Mouse (Mus musculus) kidney, postnatal 0 days (tissue): ENCODE data around the gene Gm3532. TPM values are rescaled to one million over a fixed set of nuclear protein-coding genes. Genes with fewer than 3 reads are reported as not detected.
"Not testable (repeated sequence)": the region's sequence is repeated elsewhere in the genome, so short reads cannot be mapped to it uniquely, and the experiment has no call there.

Experiments
- ATAC-seq: fragments of 200-750 bp; cut with Nextera tagmentation; replicated peaks from 2 replicates; pipeline ENCODE4 v1.8.0; 2017; ENCODE audit warnings: low read depth, moderate number of reproducible peaks, moderate TSS enrichment, moderate library complexity; ENCODE audit not compliant: low FRiP score
- DNase-seq: peaks from one replicate; pipeline ENCODE4 v3.0.0-alpha.2; 2016; ENCODE audit warnings: low spot score
- H3K27ac ChIP-seq: fragments of 300-500 bp; sonication (generic); 2 replicates; pipeline ENCODE4 v1.5.1; 2014; ENCODE audit warnings: mild to moderate bottlenecking
- H3K27me3 ChIP-seq: fragments of 300-500 bp; sonication (generic); 2 replicates; pipeline ENCODE4 v1.6.1; 2014; ENCODE audit warnings: low read length, mixed read lengths; ENCODE audit not compliant: insufficient read depth
- H3K36me3 ChIP-seq: fragments of 300-500 bp; sonication (generic); 2 replicates; pipeline ENCODE4 v1.6.1; 2014; ENCODE audit warnings: low read length, mixed read lengths; ENCODE audit not compliant: insufficient read depth
- H3K4me1 ChIP-seq: fragments of 300-500 bp; sonication (generic); replicated peaks from 2 replicates; pipeline ENCODE4 v1.6.1; 2014; ENCODE audit warnings: antibody characterized with exemption, low read length, mixed read lengths; ENCODE audit not compliant: insufficient read depth
- H3K4me2 ChIP-seq: fragments of 300-500 bp; sonication (generic); 2 replicates; pipeline ENCODE4 v1.6.1; 2014; ENCODE audit warnings: mild to moderate bottlenecking, low read length, moderate library complexity, mixed read lengths
- H3K4me3 ChIP-seq: fragments of 300-500 bp; sonication (generic); replicated peaks from 2 replicates; pipeline ENCODE4 v1.5.1; 2014; ENCODE audit warnings: low read depth, low read length
- H3K9ac ChIP-seq: fragments of 300-500 bp; sonication (generic); 2 replicates; pipeline ENCODE4 v1.6.1; 2014; ENCODE audit warnings: low read depth, low read length
- H3K9me3 ChIP-seq: fragments of 300-500 bp; sonication (generic); replicated peaks from 2 replicates; pipeline ENCODE4 v1.6.1; 2016; ENCODE audit warnings: low read length, inconsistent platforms, mixed read lengths
- WGBS: fragments of 180-500 bp; shearing (Covaris S2); extraction: QIAGEN DNeasy Blood & Tissue Kit; methylation state at CpG from one replicate; pipeline ENCODE4 v1.1.7; 2014; 5-methylcytosine and 5-hydroxymethylcytosine counted together
- polyA plus RNA-seq: library from polyadenylated mRNA; unstranded; fragments of >200 nt; fragmentation: Nextera tagmentation; extraction: Ambion mirVana; gene quantifications from 2 replicates; pipeline ENCODE4 v1.2.1, GENCODE M21; 2015

The Gm3532 gene
- not detected in 2 replicates for polyA plus RNA-seq

DNA sequence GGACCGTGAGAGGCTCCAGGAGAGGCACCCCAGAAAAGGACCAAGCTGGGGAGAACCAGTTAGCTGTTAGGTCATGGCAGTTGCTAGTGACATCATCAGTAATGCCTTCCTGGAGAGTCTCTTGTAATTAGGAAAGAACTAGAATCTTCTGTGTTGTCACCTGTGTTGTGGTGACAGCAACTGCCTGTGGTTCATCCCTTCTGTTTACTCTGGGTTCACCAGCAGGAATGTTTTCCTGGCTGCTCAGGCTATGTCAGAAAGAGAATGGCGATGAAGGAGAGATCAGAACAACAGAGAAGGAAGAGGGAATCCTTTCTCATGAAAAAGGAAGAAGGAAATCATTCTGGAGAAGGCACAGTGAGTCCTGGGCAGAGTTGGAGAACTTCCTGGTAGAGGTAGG lies at the start of gene Gm3532:
Gene Gm3532 (plus strand): TSS at position 301 of the 400 bp plus-strand sequence.
- WGBS, result no CpG with 5 or more reads among the region's 2 CpGs
- H3K4me1 ChIP-seq, result not testable (repeated sequence)

DNA sequence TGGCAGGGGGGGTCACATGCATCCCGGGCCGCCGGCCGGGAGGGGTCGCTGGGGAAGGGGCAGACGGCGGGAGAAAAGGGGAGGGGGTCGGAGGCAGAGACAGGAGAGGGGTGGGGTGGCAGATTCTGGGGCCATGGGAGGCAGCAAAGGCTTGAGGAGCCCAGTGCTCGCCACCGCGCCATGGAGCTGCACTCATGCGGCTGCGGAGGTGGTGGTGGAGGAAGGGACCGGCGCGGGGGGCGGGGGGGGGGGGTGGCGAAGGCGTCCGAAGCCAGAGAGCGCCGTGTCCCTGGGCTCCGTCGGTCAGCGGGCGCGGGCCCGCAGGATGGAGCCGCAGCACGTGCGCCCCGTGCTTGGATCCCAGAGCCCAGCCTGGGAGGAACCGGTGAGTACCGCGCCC lies 36.9 kb upstream of the Gm3532 start, which contains the start of gene Gm3488:
Gene Gm3488 (plus strand): TSS at position 301 of the 400 bp plus-strand sequence.
- not testable (repeated sequence) for H3K4me1 ChIP-seq, H3K4me2 ChIP-seq, H3K27me3 ChIP-seq, H3K27ac ChIP-seq, H3K9me3 ChIP-seq, H3K4me3 ChIP-seq, DNase-seq, H3K9ac ChIP-seq, H3K36me3 ChIP-seq, ATAC-seq
- no CpG with 5 or more reads among the region's 35 CpGs for whole genome bisulfite sequencing

More for the DNA sequence above, at the start of gene Gm3532:
- not testable (repeated sequence) for H3K4me2 ChIP-seq, H3K27me3 ChIP-seq, DNase-seq, H3K9me3 ChIP-seq, H3K27ac ChIP-seq, ATAC-seq, H3K9ac ChIP-seq, H3K4me3 ChIP-seq, H3K36me3 ChIP-seq

Other genes with a start within 250 kb of the Gm3532 start
- not detected in 2 replicates for gene Gm3542, start 203.6 kb upstream of the Gm3532 start, polyA plus RNA-seq
- 0.15 and 0.21 TPM in 2 replicates for gene Gm3500, start 149.4 kb upstream of the Gm3532 start, polyA plus RNA-seq
- gene Gm3194, start 83.0 kb upstream of the Gm3532 start, polyA plus RNA-seq, result 0.50 and 0.60 TPM in 2 replicates
- not detected in 2 replicates for gene Gm8246, start 60.7 kb upstream of the Gm3532 start, polyA plus RNA-seq
- not detected in 2 replicates for gene Gm3187, start 54.3 kb upstream of the Gm3532 start, polyA plus RNA-seq
- gene Gm3488, start 36.8 kb upstream of the Gm3532 start, polyA plus RNA-seq, result 0.50 and 0.59 TPM in 2 replicates
- not detected in 2 replicates for gene Gm8265, start 94.5 kb downstream of the Gm3532 start, polyA plus RNA-seq
- not detected in 2 replicates for gene Gm9603, start 149.0 kb downstream of the Gm3532 start, polyA plus RNA-seq
- 0.14 TPM in 1 of 2 replicates, not detected in the other for gene Gm3373, start 203.1 kb downstream of the Gm3532 start, polyA plus RNA-seq